Mouse (Mus musculus) cerebellum, adult 8-10 months (tissue): ENCODE results near the gene Mapk9.

ENCODE experiments used
- DNase-seq: peaks from one replicate; pipeline ENCODE4 v3.0.0; 2022

Mapk9 gene

GRCm38 (mm10) chr11:49841886-49842285 is 4.7 kb upstream of the Mapk9 start:
- DNase-seq, result no peak

GRCm38 (mm10) chr11:49842718-49843117 is 3.8 kb upstream of the Mapk9 start:
- DNase-seq, result no peak

GRCm38 (mm10) chr11:49844311-49844710 is 2.2 kb upstream of the Mapk9 start:
- DNase-seq, result no peak

GRCm38 (mm10) chr11:49844969-49845368 is 1.6 kb upstream of the Mapk9 start:
- DNase-seq, result peak; percentile 74

GRCm38 (mm10) chr11:49845958-49846357 is 593 bp upstream of the Mapk9 start:
- no peak for DNase-seq

GRCm38 (mm10) chr11:49847071-49847810 is 690 bp downstream of the Mapk9 start:
- DNase-seq, result no peak

GRCm38 (mm10) chr11:49847811-49848078 is 1.2 kb downstream of the Mapk9 start:
- no peak for DNase-seq

DNA sequence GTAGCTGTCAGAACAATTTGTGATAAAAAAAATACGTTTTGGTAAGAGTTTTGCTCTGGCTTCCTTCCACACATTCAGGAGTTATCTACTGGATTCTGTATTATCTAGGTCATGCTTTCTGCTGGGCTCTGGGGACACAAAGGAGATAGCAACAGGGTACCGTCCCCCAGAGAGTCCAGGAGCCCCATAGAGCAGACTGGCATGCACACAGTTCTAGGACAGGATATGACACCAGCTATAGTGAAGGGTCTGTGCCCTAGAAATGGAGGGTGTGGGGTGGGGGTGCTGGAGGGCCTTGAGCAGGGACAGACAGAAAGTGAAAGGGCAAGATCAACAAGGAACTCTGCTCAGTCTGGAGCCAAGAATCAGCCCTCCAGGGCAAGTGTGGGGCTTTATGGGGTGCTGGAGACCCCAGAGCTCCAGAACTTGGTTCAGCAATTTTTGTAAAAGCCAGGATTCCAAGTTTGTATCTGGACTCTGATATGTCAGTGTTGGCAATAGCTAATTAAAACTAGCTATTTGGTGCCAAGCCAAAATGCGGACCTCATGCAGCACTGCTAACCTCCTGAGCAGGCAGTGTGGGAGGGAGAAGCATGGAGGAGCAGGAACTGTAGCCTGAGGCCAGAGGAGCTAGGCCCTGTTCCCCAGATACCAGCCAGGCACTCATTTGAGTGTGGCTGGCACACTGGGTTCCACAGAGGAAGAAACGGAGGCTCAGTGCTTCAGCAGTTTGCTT is 1.7 kb downstream of the Mapk9 start:
- DNase-seq, result no peak

GRCm38 (mm10) chr11:49850331-49850730 is 3.8 kb downstream of the Mapk9 start:
- DNase-seq, result no peak

DNA sequence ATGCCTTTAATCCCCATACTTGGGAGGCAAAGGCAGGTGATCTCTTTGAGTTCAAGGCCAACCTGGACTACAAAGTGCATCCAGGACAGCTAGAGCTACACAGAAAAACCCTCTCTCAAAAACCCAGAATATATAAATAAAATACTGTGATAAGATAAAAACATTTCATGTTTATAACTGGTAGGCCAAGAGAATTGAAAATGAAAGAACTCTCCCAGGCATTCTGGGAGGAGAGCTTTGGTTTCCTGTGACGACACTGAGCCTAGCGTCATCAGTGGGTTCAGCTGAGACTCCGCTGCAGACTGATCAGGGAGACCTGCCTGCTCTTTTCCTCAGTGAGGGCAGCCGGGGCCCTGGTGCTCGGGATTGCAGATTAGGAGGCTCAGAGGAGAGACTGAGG is 8.6 kb downstream of the Mapk9 start:
- DNase-seq, result no peak

DNA sequence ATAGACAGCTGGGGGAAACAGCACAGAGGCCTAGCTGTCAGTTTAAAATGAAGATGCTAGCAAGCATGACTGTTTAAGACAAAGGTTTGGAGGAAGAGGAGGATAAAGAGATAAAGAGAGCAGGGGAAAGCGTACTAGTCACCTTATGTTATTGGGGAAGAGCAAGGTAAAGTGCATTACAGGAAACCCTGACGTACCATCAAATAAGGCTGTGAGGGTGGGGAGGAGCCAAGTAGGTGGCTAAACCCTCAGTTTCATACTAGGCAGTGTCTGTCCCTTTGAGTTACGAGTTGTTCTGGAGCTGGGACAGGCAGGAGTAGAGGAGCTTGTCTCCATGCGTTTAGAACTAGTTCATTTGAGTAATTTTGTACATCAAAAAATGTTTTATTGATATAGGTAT is 14.6 kb downstream of the Mapk9 start:
- DNase-seq, result no peak

DNA sequence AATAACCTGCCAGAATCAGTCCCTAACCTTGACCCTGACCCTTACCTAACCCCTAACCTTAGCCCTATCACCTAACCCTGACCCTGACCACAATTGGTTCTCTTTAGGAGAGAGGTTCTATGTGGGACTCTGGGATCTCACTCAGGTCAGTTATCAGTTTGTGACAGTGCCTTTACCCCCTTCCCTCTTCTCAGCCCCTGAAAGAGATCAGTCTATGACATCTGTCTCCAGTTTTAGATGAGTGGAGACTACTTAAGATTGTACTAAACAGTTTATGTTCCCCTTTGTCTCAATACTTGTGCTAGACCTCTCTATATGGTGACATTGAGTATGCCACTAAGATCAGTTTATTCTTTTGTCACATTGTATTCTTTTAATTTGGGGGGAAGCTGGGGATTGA is 17.4 kb downstream of the Mapk9 start:
- no peak for DNase-seq

- no peak for DNase-seq
Observed at GRCm38 (mm10) chr11:49867320-49867719, 20.8 kb downstream of the Mapk9 start.

DNA sequence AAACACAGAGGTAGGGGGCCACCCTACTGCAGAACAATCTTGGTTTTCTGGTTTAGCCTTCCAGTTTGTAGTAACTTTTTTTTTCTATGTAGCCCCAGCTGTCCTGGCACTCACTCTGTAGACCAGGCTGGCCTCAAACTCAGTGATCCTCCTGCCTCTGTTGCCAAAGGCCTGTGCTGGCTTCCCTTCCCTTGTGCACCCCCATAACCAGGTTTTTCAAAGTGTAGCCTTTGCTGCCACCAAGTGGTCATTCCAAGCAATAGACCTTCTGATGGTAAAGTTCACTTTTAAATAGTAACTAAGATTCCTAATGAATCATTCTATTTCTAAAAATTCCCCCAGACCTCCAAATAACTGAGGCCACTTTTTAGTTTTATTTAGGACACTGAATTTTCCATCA is 23.2 kb downstream of the Mapk9 start:
- peak; percentile 53 for DNase-seq

- peak; percentile 42 for DNase-seq
Observed at GRCm38 (mm10) chr11:49871914-49872313, 25.4 kb downstream of the Mapk9 start.

DNA sequence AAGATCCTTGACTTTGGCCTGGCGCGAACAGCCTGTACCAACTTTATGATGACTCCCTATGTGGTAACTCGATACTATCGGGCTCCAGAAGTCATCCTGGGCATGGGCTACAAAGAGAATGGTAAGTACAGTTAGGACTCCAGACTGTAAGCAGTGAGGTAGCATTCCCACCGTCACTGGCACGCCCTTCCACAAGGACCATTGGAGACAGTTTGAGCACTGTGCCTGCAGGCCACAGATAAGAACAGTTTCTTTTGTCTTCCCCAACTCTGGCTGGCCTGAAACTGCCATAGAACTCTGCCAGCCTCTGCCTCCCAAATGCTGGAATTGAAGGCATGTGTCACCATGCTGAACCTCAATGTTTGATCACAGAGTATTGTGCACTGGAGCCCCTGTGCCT is 26.2 kb downstream of the Mapk9 start:
- DNase-seq, result no peak

DNA sequence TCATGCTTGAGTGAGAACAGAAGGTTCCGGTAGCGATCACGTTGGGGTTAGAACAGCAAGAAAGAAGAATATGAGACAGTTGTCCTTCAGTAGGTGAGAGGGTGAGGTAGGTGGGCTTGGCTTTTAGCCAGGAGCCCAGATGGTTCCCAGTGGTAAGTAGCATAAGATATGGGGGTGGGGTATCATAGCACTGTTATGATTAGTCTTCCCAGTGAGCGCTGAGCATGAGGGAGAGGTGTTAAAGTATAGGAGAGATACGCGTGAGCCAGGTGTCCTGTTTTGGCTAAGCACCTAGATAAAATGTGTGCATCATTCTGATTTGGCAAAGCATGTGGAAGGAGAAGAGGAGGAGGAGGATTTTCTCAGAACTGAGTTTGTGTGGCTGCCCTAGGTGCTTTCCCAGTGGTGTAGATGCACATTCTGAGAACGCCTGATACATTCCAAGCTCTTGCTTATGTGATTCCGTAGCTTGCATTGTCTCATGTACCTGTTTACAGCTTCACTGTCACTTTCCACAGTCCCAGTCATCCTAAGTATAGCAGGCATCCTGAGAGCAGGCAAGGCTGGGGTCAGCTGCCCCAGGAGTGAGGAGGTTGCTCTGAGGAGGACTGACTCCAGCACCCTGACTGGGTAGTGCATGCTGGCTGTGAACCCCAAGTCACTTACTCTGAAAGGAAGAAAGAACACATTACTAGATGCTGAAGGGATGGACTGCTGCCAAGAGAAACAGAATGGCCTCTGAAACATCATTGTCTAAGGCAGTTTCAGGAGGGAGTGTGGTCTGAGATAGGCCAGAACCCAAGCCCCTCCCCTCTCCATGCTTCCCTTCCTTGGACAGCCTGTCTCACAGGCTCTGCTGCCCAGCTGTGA is 30.6 kb downstream of the Mapk9 start:
- peak; percentile 41 for DNase-seq

- no peak for DNase-seq
Observed at GRCm38 (mm10) chr11:49879950-49880642, 33.5 kb downstream of the Mapk9 start.

DNA sequence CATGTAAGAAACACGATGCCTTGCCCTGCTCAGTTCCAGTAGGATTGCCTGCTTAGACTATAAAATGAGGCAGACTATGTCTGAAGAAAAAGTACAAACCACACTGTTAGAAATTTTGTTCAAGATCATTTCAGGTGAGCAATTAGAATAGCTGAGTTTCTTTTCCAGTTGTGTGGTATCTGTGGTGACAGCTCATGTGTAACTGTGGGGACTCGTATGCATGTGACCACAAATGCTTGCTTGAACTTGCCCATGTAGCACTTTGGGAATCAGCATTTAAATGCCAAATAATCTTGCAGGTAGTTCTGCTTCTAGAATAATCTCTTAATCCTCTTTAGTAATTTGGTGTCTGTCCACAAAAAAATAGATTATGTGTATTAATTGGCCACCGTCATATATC is 36.8 kb downstream of the Mapk9 start:
- no peak for DNase-seq

DNA sequence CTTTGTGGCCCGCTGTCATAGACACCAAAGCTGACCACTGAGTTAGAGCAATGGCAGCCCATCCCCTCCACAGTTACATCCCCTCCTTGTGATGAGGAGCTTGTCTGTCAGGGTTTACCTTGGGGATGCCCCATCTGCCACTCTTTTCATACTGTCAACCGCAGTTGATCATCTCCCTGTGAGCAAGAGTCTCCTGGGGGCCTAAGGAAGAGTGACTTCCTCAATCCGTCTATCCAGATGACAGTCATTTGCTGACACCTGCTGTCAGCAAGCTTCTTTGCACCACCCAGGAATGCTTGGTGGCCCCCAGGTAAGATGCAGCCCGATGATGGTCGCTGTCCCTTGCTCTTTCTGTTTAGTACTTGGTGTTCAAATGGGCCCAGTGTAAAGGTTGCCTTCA is 41.9 kb downstream of the Mapk9 start:
- no peak for DNase-seq

DNA sequence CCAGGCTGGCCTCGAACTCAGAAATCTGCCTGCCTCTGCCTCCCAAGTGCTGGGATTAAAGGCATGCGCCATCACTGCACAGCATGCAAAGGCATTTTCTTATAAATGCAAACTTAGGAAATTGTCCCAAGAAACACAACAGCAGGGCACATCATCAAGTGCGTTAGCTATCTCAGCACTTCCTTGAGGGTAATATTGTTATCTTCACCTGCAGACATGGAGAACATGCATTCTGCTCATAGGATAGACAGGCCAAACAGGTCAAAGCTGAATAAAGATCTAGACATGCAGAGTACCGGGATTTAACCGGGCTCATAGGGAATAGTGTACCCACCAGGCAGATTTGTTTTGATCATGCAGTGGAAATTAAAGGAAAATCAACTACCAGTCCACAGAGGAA is 45.4 kb downstream of the Mapk9 start:
- no peak for DNase-seq

DNA sequence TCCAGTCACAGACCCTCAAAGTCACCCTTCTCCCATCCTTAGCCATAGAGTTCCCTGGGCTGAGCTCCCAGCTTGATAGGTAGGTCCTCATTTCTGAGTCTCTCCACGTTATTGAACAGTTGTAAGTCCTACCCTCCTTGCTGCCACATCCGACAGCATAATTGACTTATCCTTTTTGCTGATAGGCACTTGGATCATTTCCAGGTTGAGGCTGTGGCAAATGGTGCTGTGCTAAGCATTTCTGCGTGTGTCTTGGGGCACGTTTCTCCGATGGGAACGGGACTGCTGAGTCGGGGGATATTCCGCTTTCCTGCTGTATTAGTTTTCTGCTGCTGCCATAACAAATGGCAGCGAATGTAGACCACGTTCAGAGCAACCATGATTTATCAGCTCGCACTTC is 47.3 kb downstream of the Mapk9 start:
- no peak for DNase-seq

DNA sequence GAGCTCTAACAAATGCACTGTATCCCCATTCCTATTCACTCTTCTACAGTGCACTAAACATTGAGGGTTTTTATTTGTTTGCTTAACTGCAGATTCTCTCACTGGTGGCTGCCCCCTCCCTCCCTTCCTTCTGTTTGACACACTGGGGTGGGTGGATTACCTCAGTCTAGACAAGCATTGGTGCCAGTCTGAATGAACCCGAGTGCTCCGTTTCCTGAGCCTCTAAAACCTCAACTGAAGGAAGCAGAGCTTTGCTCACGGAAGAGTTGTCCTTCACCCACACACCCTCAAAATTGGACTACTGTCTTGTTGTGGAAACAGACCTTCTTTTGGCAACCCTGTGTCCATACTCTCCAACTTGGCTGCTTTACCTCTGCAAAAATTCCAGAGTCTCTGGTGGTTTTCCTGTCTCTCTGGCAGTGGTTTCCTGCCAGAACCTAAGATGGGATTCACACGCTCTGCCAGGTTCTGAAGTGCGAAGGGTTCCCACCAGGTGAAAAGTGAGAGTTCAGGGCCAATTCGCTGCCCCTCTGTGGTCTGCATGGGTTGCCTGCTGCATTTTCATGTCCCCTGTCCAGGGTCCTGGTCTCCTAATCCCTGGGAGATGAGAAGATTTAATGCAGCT is 49.5 kb downstream of the Mapk9 start:
- no peak for DNase-seq
